Mouse (Mus musculus): ENCODE data around the gene Ppa1.

Ppa1 gene

DNA sequence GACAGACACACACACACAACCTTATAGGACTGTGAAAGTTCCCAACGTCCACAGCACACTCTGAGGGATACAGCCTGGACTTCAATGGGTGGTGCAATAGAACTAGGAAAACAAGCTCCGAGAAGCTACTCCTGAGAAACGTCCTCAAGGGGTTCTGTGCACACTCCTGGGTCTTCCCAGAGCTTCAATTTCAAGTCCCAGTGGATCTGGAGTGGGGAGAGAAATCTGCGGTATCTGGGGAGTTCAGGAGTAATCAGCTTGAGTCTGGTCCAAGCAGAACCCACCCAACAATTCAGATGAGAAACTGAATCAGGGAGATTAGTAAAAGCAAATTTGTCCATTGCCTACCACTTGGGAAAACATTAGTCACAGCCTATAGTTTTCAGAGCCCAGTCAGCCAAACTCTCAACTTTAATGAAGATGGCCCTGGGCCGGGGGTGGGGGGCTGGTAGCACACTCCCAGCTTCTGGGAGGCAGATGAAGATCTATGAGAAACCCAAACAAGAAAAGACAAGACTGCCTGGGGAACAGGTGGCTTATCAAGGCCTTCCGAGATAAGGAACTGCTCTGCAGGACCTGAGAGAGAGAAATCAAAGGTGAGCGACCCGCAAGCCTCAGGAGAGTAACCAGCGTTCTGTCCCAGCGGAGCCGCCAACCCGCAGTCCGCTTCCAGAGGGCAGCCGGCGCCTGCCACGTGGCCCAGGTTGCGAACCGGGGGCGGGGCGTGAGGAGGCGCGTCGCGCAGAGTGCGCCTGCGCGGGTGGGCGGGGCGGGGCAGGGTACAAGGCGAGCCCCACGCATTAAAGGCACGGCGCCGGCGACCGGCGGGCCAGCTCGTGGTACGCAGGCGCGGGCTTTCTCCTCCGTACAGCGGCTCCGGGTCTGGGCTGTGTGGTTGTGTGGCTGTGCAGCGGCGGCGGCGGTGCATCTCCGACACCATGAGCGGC is at the start of gene Ppa1:
Gene Ppa1 (plus strand): TSS at position 763 of the 947 bp plus-strand sequence.
- 1% methylated on average over 48 of the region's 50 CpGs for WGBS

DNA sequence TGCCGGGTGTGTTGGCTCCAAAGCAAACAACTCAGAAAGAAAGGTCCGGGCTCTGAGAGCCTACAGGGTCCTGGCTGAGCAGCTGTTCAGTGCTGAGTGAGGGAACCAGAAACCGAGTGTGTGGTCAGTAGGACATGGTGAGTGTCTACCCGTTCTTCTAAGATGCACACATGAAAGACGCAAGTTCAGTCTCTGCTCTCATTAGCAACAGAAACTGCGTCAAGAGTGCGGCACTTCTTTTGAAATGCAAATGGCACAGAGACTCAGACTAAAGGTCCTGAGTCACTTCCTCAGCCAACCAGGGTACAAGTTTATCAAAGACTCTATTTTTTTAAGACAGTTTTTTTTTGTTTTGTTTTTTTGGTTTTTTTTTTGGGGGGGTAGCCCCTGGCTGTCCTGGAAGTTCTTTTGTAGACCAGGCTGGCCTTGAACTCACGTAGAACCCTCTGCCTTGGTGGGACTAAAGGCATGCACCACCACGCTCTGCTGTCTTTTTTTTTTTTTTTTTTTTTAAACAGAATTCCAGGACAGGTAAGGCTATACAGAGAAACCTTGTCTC is 48.7 kb upstream of the Ppa1 start:
- WGBS, result 73% methylated on average over 9 of the region's 9 CpGs

DNA sequence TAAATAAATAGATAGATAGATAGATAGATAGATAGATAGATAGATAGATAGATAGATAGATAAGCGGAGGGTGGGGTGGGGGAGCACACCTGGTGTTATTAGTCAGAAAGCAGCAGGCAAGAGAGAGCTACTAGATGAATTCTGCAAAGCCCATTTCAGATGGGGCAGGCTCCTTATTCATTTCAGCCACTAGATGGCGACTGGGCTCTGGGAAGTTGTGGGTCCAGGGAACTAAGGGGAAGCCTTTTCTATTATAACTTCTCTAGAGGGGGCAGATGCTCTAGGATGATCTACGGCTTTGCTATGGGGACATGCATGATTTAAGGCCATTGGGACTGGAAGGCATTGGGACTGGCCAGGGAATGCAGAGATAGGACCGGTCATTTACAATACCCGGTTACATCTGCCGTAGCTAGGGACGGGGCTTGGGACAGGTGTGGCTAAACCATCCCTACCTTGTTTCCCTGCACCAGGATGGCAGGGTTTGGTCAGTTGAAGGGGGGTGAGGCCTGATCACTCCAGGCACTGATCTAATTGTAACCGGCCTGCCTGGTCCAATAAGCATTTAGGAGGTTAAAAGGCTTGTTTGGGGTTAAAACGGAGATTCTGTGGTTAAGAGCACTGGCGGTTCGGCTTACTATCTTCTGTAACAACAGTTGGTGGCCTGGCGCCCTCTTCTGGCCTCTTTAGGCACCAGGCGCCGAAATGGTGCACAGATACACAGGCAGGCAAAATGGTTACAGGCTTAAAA is 45.9 kb upstream of the Ppa1 start:
- WGBS, result 16% methylated on average over 14 of the region's 14 CpGs

DNA sequence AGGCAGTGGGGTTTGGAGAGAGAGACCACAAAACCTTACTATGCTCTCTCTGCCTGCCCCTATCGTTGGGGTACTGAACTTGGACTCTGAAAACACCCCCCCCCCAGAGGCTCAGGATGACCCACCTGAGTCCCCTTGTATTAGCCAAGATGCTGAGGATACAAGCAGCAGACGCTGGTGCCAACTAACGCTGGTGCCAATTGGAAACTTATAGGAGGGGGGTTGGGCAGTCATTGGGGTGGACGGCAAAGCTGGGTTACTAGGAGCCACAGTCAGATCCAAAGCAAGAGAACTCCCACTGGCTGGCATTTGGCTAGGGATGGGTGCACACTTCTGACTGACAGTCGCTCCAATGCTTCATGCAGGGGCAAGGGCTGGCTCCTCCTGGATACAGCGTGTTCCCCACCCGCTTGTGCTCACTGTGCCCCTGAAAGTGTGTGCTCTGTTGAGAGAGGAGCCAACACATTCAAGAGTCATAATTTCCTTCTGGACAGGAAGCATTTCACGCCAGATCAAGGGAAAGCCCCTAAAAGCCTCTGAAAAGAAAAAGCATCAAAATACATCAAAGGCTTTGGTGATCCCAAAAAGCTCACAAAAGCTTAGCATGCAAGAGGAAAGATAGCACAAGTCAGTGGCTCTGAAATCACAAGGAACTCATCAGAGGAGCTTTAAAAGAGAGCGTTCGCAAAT is 43.8 kb upstream of the Ppa1 start:
- WGBS, result 76% methylated on average over 10 of the region's 10 CpGs

DNA sequence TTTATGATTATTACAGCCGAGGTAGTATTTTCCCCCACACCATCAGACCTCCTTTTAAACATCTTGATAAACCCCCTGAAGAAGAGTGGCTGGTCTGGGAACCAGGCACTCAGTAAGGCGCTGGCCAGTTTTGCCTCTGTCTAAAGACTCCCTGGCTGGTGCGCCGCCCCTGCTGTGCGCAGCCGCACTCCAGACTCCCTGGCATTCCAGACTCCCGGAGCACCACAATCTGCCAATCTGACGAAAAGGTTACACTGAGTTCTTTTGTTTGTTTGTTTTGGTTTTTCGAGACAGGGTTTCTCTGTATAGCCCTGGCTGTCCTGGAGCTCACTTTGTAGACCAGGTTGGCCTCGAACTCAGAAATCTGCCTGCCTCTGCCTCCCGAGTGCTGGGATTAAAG is 43.0 kb upstream of the Ppa1 start:
- WGBS, result 70% methylated on average over 11 of the region's 11 CpGs

DNA sequence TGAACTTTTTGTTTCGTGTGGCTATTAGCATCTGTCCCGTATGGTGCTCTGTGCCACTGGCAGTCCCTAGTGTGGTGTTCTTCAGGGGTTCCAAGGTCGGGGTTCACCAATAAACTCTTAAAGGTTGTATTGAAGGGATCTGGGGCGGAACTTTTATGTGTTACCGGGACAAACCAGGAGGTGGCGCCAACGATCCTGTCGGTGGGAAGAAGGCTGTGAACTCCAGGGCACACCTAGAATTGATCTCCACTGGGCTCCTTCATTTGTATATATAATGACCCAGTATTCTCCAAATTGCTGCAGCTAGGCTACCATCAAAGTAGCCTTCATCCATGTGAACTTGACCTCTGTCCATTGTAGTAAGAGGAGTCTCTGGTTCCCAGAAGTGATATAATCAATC is 42.5 kb upstream of the Ppa1 start:
- 15% methylated on average over 8 of the region's 8 CpGs for WGBS

DNA sequence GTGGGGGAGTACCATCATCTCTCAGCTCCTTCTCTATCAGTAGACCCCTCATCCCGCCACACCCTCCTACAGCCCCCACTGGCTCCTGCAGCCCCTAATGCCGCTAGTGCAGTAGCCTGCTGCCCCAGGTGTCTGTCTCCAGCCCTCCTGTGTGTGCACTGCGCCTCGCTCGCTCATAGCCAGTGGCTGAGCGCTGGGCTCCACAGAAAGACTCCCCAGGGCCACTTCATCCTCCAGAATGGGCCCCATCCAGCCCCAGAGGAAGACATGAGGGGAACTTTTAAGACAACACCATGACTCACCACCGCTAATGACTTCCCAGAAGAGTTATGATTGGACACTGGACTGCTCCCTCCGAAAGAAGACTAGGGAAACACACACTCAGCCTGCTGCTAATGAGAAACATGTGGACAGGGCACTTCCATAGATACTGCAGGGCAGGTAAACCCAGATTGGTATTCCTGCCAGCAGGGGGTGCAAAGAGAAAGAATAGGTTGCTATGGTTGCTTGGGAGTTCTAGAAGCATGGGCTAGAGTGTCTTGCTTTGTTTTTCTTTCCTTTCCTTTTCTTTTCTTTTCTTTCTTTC is 37.6 kb upstream of the Ppa1 start:
- 82% methylated on average over 8 of the region's 8 CpGs for WGBS

DNA sequence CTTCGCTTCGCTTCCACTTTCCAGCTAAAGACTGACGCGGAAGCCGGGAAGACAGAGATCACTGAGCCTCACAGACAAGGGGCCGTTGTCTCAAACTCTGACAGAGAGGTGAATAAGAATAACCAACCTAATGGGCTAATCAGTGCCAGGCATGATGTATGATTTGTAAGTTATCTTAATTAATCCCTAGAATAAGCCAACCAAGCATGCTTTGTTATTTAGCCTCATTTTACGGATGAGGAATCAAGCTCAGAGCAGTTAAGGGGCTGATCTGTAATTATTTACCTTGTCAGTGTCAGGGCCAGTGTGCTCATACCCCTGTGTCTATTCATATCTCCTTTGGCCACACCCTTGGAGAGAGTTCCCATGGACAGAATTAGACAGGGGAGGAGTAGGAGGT is 34.0 kb upstream of the Ppa1 start:
- 74% methylated on average over 7 of the region's 7 CpGs for WGBS

DNA sequence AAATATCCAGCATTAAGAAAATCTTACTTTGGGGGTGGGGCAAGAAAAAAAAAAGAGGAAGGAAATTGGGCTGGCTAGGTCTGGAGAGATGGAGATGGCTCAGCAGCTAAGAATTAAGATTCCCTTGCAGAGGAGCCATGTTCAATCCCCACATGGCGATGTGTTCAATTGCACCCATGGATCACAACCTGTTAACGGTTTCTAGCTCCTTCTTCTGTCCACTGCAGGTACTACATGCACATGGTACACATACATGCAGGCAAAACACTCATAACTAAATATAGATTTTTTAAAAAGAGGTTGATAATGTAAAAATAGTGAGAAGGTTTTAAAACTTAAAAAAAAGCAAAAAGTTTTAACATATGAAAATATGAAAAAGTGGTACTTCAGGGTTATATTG is 29.8 kb upstream of the Ppa1 start:
- 82% methylated on average over 2 of the region's 2 CpGs for WGBS

DNA sequence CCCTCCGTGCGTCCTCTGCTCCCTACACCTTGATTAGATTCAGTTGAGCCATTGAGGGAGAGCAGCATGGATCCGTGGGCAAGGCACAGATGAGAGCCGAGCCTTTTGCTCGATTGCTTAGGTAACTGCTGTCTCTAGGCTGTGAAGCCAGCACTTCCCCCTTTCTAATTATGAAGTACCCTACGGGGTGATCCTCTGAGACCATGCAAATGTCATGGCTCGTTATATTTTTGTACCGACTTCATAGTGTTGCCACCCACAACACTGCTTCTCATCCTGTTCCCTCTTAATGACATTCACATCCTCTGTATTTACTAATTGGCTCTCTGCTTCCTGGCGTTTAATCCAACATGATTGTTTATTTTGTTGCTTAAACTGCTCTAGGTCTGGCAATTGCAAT is 26.7 kb upstream of the Ppa1 start:
- 36% methylated on average over 9 of the region's 9 CpGs for WGBS

DNA sequence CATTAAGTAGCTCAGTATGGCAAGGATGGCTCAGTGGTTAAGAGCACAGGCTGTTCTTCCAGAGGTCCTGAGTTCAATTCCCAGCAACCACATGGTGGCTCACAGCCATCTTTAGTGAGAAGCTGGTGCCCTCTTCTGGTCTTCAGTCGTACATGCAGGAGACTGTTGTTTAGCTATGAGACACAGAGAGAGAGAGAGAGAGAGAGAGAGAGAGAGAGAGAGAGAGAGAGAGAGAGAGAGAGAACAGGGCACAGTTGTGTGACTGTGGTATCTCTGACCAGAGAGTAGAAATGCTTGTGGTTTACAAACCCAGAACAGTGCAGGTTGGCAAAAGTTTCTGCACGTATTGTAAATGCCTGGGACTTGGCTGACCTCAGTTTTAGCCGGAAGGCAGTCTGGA is 24.5 kb upstream of the Ppa1 start:
- 76% methylated on average over 3 of the region's 3 CpGs for WGBS

DNA sequence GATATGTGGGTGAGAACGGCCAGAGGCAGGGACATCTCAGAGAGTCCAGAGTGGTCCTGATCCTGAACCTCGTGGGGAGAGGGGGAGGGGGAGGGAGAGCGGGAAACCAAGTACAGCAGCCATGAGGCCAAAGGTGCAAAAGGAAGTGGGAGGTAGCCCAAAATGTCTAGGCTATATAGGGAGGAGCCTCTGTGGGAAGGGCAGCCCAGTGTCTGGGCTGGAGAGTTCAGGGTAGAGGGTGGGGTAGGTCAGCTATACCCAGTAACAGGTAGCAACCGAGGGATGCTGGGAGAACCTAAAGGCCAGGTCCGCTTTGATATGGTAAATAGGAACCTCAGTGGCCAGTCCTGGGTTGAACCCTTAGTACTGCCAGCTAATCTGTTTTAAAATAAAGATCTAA is 23.6 kb upstream of the Ppa1 start:
- 34% methylated on average over 5 of the region's 5 CpGs for WGBS

DNA sequence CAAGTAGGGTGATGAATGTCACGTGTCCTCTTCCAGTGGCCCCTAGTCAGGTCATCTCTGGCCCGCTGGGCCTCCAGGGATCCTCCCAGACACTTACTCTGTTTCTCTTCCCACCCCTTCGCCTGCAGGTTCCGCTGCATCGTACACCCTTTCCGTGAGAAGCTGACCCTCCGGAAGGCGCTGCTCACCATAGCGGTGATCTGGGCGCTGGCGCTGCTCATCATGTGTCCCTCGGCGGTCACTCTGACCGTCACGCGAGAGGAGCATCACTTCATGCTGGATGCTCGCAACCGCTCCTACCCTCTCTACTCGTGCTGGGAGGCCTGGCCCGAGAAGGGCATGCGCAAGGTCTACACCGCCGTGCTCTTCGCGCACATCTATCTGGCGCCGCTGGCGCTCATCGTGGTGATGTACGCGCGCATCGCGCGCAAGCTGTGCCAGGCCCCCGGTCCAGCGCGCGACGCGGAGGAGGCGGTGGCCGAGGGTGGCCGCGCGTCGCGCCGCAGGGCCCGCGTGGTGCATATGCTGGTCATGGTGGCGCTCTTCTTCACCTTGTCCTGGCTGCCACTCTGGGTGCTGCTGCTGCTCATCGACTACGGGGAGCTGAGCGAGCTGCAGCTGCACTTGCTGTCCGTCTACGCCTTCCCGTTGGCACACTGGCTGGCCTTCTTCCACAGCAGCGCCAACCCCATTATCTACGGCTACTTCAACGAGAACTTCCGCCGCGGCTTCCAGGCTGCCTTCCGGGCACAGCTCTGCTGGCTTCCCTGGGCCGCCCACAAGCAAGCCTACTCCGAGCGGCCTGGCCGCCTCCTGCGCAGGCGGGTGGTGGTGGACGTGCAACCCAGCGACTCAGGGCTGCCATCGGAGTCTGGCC is 22.7 kb upstream of the Ppa1 start:
- WGBS, result 4% methylated on average over 74 of the region's 74 CpGs

DNA sequence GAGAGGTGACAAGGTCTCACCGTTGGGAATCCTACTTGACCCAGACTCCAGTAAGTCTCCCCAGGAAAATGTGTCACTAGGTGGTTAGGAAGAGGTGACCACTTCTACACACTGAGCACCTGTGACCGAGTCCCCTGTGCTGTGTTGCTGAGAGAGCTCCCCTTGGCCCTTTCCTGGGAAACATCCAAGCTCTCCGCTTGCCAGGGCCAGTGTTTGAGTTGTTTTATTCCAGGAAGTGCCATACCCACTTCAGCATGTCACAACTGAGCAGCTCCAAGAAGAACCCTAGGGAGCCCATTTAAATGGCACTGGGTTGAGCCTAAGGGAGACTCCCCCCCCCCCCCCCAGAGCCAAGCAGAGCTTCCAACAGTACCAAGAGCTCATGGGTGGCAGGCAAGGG is 21.8 kb upstream of the Ppa1 start:
- WGBS, result 80% methylated on average over 3 of the region's 3 CpGs

DNA sequence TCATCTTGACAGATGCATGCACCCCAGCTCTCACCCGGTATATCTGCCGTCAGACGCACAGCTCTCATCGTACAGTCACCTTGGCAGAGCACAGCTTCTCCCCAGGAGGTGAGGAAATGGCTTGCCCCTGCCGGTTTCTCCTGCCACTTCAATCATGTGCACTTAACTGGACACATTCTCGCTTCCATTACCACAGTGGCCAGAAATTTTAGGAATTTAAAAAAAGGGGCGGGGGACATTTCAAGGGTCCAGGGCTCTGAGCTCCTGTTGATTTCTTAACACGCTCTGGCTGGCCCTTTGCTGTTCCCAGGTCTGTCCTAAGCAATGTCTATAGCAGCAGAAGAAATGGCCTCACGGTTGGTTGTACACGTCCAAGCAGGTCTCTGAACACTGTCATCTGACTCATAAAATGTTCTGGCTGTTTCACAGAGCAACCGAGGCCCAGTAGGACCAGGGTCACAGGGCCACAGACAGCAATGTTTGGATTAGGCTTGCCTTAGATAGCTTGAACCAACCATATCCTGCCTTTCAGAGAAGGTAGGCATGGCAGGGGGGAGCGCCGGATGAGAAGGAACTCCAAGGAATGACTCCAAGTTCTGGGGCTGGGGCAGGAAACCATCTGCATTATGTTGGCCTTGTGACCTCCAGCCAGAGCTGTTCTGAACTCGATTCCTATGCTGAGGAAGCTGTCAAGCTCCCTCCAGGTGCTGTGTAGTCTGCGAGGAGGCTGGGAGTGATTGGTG is 21.0 kb upstream of the Ppa1 start:
- 79% methylated on average over 15 of the region's 15 CpGs for WGBS

DNA sequence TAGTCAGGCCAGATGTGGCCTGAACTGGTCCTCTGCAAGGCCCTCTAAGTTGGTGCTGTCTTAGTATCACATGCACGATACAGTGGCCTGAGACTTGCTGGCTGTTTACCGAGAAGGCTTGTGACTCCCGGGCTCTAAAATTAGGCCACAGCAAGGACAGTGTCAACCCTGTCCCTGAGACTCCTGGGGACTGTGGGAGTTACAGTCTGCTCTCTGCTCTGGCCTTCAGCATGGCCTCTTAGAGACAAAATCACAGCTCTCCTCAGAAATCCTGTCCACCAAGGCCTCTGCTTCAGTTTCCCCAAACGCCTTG is 20.5 kb upstream of the Ppa1 start:
- 84% methylated on average over 4 of the region's 4 CpGs for WGBS

DNA sequence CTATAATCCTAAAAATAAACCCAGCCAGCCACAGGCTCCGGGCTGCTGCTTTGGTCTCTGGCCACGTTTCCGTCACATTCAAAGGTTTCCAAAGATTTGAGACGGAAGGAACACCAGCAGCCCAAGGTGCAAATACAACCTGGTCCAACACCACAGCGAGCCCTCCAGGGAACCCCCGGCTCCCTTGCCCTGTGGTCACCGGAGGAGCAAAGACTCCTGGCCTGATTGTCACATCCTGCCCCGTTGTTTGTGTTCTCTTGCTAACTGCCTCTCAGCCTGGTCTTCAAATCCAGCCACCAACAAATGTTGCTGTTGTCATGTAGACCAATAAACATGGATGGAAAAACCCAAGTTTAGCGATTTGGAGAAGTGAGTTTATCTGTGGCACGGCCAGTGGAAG is 15.9 kb upstream of the Ppa1 start:
- WGBS, result 74% methylated on average over 10 of the region's 10 CpGs

DNA sequence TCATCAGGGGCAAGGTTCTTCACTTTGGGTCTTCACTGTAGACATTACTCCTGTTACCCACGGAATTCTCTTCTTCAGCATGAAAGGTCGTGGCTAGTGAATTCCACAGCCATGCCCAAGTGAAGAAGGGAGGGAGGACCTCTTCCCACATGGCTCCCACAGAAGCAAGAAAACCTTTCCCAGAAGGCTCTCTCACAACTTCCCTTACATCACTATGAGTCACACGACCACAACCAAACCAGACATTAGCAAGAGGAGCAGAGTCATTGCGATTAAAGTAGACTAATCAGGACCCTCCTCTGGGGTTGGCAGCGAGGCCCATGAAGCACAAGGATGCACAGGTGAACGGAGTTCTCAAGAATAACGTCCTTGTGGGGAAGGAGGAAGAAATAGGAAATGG is 11.3 kb upstream of the Ppa1 start:
- 81% methylated on average over 7 of the region's 7 CpGs for WGBS

DNA sequence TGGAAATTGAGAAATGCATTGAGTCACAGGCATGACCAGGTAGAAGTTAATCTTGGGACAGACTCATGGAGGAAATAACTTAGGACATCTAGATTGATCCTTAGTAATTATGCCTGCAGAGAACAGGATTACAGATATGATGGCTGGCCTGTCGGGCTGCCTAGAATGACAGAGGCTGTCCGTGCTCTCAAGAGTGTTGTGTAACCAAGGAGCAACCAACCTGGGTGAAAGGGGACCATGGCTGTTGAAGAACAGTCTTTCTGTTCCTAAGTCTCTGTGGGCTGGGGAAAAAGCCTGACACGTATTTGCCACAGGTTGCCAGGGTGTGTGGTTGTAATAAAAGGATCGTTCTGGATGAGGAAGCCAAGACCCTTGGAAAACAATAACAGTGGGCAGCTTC is 8.0 kb upstream of the Ppa1 start:
- 84% methylated on average over 4 of the region's 4 CpGs for WGBS

DNA sequence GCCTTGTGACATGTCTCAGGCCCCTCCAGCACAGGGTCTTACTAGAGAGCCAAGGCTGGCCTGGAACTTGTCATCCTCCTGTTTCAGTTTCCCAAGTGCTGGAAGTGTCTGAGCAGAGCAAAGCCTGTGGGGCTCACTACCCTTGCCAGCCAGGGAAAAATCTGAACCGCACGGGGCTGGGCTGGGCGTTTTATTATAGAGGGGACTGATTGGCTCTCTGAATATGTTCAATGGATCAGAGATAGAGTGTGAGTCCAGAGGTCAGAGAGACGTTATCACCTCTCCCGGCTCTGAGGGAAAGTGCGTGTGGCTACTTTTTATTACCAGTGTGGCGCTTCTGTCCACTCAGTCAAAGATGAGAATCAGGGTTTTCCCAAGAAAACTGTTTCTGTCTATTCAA is 1.8 kb upstream of the Ppa1 start:
- 85% methylated on average over 7 of the region's 7 CpGs for WGBS

All from cerebral cortex, adult 2 months (tissue).